Mouse (Mus musculus): Measurements from ENCODE around the gene Ccdc167. TPM values are rescaled to one million over a fixed set of nuclear protein-coding genes. Genes with fewer than 3 reads are reported as not detected.

Ccdc167 gene
- total RNA-seq, 2 experiments from 2014 or later: 15.3 to 22.4 TPM

- no peak for DNase-seq (ENCODE audit: low spot score in 2 of 2)
- intact Hi-C loops (cut with DNase I): no loop called here
Measured at GRCm38 (mm10) chr17:29692827-29693226, 24.0 kb downstream of the Ccdc167 start.

- intact Hi-C loops (cut with DNase I): no loop called here
- no peak for DNase-seq (ENCODE audit: low spot score in 2 of 2)
Measured at GRCm38 (mm10) chr17:29690257-29690656, 26.6 kb downstream of the Ccdc167 start.

GRCm38 (mm10) chr17:29688610-29689009 lies 28.2 kb downstream of the Ccdc167 start:
- DNase-seq (ENCODE audit: low spot score in 2 of 2): no peak
- intact Hi-C loops (cut with DNase I): no loop called here

- DNase-seq (ENCODE audit: low spot score in 2 of 2): no peak
- intact Hi-C loops (cut with DNase I): no loop called here
Measured at GRCm38 (mm10) chr17:29687373-29687772, 29.5 kb downstream of the Ccdc167 start.

GRCm38 (mm10) chr17:29686771-29687170 lies 30.1 kb downstream of the Ccdc167 start:
- DNase-seq (ENCODE audit: low spot score in 2 of 2): no peak
- intact Hi-C loops (cut with DNase I): no loop called here

GRCm38 (mm10) chr17:29684275-29684674 lies 32.6 kb downstream of the Ccdc167 start:
- no peak for DNase-seq (ENCODE audit: low spot score in 2 of 2)

GRCm38 (mm10) chr17:29683127-29683526 lies 33.7 kb downstream of the Ccdc167 start:
- intact Hi-C loops (cut with DNase I): no loop called here
- DNase-seq (ENCODE audit: low spot score in 2 of 2): no peak

More at GRCm38 (mm10) chr17:29684275-29684674, 32.6 kb downstream of the Ccdc167 start:
- intact Hi-C loops (cut with DNase I): no loop called here

GRCm38 (mm10) chr17:29682261-29682660 lies 34.6 kb downstream of the Ccdc167 start:
- no peak for DNase-seq (ENCODE audit: low spot score in 2 of 2)

GRCm38 (mm10) chr17:29681669-29682068 lies 35.2 kb downstream of the Ccdc167 start:
- DNase-seq (ENCODE audit: low spot score in 2 of 2): no peak
- intact Hi-C loops (cut with DNase I): no loop called here

More at GRCm38 (mm10) chr17:29682261-29682660, 34.6 kb downstream of the Ccdc167 start:
- intact Hi-C loops (cut with DNase I): no loop called here

GRCm38 (mm10) chr17:29680921-29681320 lies 35.9 kb downstream of the Ccdc167 start:
- intact Hi-C loops (cut with DNase I): no loop called here
- no peak for DNase-seq (ENCODE audit: low spot score in 2 of 2)

- no peak for DNase-seq (ENCODE audit: low spot score in 2 of 2)
- intact Hi-C loops (cut with DNase I): no loop called here
Measured at GRCm38 (mm10) chr17:29680174-29680573, 36.7 kb downstream of the Ccdc167 start.

GRCm38 (mm10) chr17:29679038-29679767 lies 37.6 kb downstream of the Ccdc167 start:
- DNase-seq (ENCODE audit: low spot score in 2 of 2): no peak
- intact Hi-C loops (cut with DNase I): no loop called here

- DNase-seq (ENCODE audit: low spot score in 2 of 2): no peak
Measured at GRCm38 (mm10) chr17:29678526-29678925, 38.3 kb downstream of the Ccdc167 start.

GRCm38 (mm10) chr17:29673325-29673724 lies 43.5 kb downstream of the Ccdc167 start:
- intact Hi-C loops (cut with DNase I): no loop called here
- no peak for DNase-seq (ENCODE audit: low spot score in 2 of 2)

More at GRCm38 (mm10) chr17:29678526-29678925, 38.3 kb downstream of the Ccdc167 start:
- intact Hi-C loops (cut with DNase I): no loop called here

- no peak for DNase-seq (ENCODE audit: low spot score in 2 of 2)
- intact Hi-C loops (cut with DNase I): no loop called here
Measured at GRCm38 (mm10) chr17:29671021-29671420, 45.8 kb downstream of the Ccdc167 start.

GRCm38 (mm10) chr17:29669936-29670335 lies 46.9 kb downstream of the Ccdc167 start:
- intact Hi-C loops (cut with DNase I): no loop called here

GRCm38 (mm10) chr17:29669030-29669429 lies 47.8 kb downstream of the Ccdc167 start:
- DNase-seq (ENCODE audit: low spot score in 2 of 2): no peak
- intact Hi-C loops (cut with DNase I): no loop called here

More at GRCm38 (mm10) chr17:29669936-29670335, 46.9 kb downstream of the Ccdc167 start:
- no peak for DNase-seq (ENCODE audit: low spot score in 2 of 2)

GRCm38 (mm10) chr17:29668051-29668986 lies 48.5 kb downstream of the Ccdc167 start:
- intact Hi-C loops (cut with DNase I): no loop called here
- peak; percentile 46 to 56 for DNase-seq (ENCODE audit: low spot score in 2 of 2)

GRCm38 (mm10) chr17:29662145-29662544 lies 54.7 kb downstream of the Ccdc167 start:
- no peak for DNase-seq (ENCODE audit: low spot score in 2 of 2)
- intact Hi-C loops (cut with DNase I): no loop called here

GRCm38 (mm10) chr17:29660762-29661391 lies 56.0 kb downstream of the Ccdc167 start:
- intact Hi-C loops (cut with DNase I): no loop called here

More at GRCm38 (mm10) chr17:29660762-29661391, 56.0 kb downstream of the Ccdc167 start:
- peak in 1 of 2 experiments; percentile 22 for DNase-seq (ENCODE audit: low spot score in 2 of 2)
